Mouse (Mus musculus): ENCODE data around the gene Dnal1.

DNA sequence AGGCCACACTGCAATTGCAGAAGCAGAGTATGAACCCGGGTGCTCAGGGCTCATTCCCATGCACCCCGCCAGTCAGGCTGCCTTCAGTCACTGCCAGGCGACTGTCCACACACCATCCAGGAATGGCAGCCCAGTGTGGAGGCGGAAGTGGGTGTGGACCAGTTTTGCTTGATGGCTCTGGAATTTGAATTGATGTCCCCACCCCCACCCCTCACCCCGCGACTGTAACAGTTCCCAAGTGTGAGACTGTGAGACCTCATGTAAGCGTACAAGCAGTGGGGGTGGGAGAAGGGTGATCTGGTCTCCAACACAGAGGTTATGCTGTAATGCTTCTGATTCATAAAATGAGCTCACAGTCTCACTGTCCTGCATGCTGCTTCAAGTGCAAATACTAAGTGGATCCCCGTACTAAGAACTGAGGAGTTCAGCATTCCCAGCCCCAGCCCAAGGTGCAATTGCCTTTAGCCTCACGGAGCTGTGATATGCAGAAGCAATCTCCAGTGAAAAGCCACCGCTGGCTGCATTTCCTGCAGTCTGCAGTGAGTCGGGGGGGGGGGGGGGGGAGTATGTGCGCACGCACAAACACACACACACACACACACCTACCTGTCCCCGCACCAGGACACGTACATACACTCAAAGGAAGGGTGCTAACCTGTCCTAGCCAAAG, 76.1 kb downstream of the Dnal1 start:
- TF ChIP-seq POLR2A (IDR thresholded peaks at IDR 0.05; ENCODE audit: control insufficient read depth in 1 of 2, insufficient read depth in 1 of 2, low read depth in 1 of 2, low read length in 2 of 2, poor library complexity in 1 of 2): no peak
- no peak for TF ChIP-seq ELF1 (IDR thresholded peaks at IDR 0.05; ENCODE audit: low read depth, low read length)
